Mouse (Mus musculus): Measurements from ENCODE around the gene Ankrd34a.

The Ankrd34a gene

GRCm38 (mm10) chr3:96629729-96630600 lies 33.5 kb downstream of the Ankrd34a start, which contains the start of gene Rbm8a:
TSS of gene Rbm8a (plus strand) at chr3:96629933.
- peak; percentile 98 for DNase-seq

GRCm38 (mm10) chr3:96632058-96632457 lies 35.6 kb downstream of the Ankrd34a start:
- no peak for DNase-seq

- no peak for DNase-seq
Measured at GRCm38 (mm10) chr3:96634015-96634414, 37.6 kb downstream of the Ankrd34a start.

GRCm38 (mm10) chr3:96634928-96635879 lies 38.8 kb downstream of the Ankrd34a start, which contains the start of the genes Pex11b and Gm42957:
TSS of gene Pex11b (plus strand) at chr3:96635376.
TSS of gene Gm42957 (plus strand) at chr3:96635474.
- peak; percentile 93 for DNase-seq

- no peak for DNase-seq
Measured at GRCm38 (mm10) chr3:96635906-96636305, 39.5 kb downstream of the Ankrd34a start.

- DNase-seq = no peak
Measured at GRCm38 (mm10) chr3:96636448-96636847, 40.0 kb downstream of the Ankrd34a start.

GRCm38 (mm10) chr3:96639219-96639618 lies 42.8 kb downstream of the Ankrd34a start:
- peak; percentile 33 for DNase-seq

- no peak for DNase-seq
Measured at GRCm38 (mm10) chr3:96645018-96645649, 48.7 kb downstream of the Ankrd34a start, which contains the start of gene Itga10. TSS of gene Itga10 (plus strand) at chr3:96645584.

GRCm38 (mm10) chr3:96647365-96647764 lies 50.9 kb downstream of the Ankrd34a start:
- no peak for DNase-seq

All from right cerebral cortex, adult 18-20 months (tissue).